Mouse (Mus musculus) liver, embryonic 15.5 days (tissue): ENCODE results near the gene Cnnm3. TPM values are rescaled to one million over a fixed set of nuclear protein-coding genes. Genes with fewer than 3 reads are reported as not detected.

ENCODE experiments used
- ATAC-seq: fragments of 200-750 bp; cut with Nextera tagmentation; 2 replicates; pipeline ENCODE4 v1.8.0; 2017; ENCODE audit warnings: moderate number of reproducible peaks, mild to moderate bottlenecking, moderate library complexity; ENCODE audit not compliant: insufficient read depth
- H3K27ac ChIP-seq: fragments of 300-500 bp; sonication (generic); replicated peaks from 2 replicates; pipeline ENCODE4 v1.5.1; 2015; ENCODE audit warnings: mild to moderate bottlenecking, inconsistent platforms
- H3K27me3 ChIP-seq: fragments of 300-500 bp; sonication (generic); 2 replicates; pipeline ENCODE4 v1.6.1; 2015; ENCODE audit warnings: mild to moderate bottlenecking, inconsistent platforms
- H3K36me3 ChIP-seq: fragments of 300-500 bp; sonication (generic); replicated peaks from 2 replicates; pipeline ENCODE4 v1.6.1; 2015; ENCODE audit warnings: moderate library complexity, mild to moderate bottlenecking, inconsistent platforms
- H3K4me1 ChIP-seq: fragments of 300-500 bp; sonication (generic); replicated peaks from 2 replicates; pipeline ENCODE4 v1.6.1; 2015; ENCODE audit warnings: inconsistent platforms
- H3K4me2 ChIP-seq: fragments of 300-500 bp; sonication (generic); 2 replicates; pipeline ENCODE4 v1.6.1; 2015; ENCODE audit warnings: moderate library complexity, mild to moderate bottlenecking, inconsistent platforms
- H3K4me3 ChIP-seq: fragments of 300-500 bp; sonication (generic); replicated peaks from 2 replicates; pipeline ENCODE4 v1.5.1; 2015; ENCODE audit warnings: mild to moderate bottlenecking, inconsistent platforms
- H3K9ac ChIP-seq: fragments of 300-500 bp; sonication (generic); 2 replicates; pipeline ENCODE4 v1.6.1; 2015; ENCODE audit warnings: moderate library complexity, mild to moderate bottlenecking, inconsistent platforms
- H3K9me3 ChIP-seq: fragments of 300-500 bp; sonication (generic); replicated peaks from 2 replicates; pipeline ENCODE4 v1.6.1; 2016; ENCODE audit warnings: inconsistent platforms
- WGBS: fragments of 180-500 bp; shearing (Covaris S2); methylation state at CpG from one replicate; pipeline ENCODE4 v1.1.7; 2015; ENCODE audit warnings: mixed read lengths; ENCODE audit not compliant: insufficient replicate concordance; 5-methylcytosine and 5-hydroxymethylcytosine counted together
- polyA plus RNA-seq: library from polyadenylated mRNA; unstranded; fragments of >200 nt; fragmentation: Nextera tagmentation; extraction: Ambion mirVana; gene quantifications from 2 replicates; pipeline ENCODE4 v1.2.1, GENCODE M21; 2015

Gene Cnnm3
- polyA plus RNA-seq, 1 experiment from 2014 or later = 1.0 TPM

DNA sequence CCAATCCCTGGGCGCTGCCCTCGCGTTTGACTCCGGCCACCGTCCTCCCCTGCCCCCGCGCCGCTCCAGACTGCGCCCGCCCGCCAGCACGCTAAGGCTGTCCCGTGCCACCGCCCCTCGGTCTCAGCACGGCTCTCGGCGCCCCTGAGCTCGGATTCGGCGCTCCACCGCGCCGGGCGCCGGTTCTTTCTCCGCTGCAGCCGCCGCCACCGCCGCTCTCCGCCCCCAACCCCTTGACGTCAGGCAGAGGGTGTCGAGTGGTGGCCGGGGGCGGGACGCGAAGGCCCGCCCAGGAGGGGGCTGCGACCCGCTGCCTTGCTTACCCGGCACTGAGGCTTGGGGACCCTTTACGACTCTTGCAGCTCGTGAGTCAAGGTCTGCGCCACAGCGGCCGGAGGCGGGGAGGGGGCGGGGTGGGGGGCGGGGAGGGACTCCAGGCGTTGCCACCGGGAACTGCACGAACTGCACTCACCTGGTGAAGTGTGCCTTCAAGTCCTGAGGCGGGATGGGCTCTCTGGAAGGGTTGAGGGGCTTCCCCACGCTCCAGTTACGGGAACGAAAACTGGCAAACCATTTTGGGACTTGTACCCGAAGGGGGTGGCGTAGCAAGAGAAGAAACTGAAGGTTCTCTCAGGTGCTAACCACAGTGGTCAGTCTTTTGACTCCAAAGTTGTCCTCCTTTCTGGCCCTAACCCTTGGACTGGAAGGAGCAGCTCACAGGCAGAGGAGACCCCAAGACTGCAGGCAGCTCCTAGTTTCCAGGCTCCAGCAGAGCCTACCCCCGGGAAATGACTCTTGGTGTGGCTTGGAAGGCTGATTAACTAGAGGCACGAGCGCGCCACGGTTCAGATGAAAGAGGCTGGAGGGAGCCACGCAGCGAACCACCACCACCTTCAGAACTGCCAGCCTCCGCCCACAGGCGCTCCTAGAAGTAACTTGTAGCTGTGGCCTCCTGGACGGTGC, 46.6 kb downstream of the Cnnm3 start, which contains the start of gene Sema4c:
Sema4c (minus strand) TSS at position 319 of the 963 bp plus-strand sequence.
- peaks cover 94% of the 10 kb centered on the region for H3K27me3 ChIP-seq
- 1% methylated on average over 69 of the region's 69 CpGs for WGBS
- peak; percentile 8; the same call in 1 of the 2 replicates for ATAC-seq

DNA sequence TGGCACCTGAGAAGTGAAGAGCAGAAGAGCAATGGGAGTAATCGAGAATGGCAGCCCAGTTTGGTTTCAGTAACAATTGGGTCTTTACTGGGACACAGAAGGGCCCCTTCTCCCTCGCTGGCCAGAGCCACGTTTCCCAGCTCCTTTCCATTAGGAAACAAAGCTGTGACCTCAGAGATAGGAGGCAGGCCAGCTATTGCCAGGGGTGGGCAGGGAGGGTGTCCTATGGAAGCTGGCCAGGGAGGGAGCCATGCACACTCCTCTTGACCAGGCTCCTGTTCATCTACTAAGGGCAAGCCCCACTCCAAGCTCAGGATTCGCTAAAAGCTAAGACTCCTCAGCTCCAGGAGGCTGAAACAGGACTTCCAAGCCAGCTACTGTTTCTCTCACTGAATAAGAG, 47.6 kb downstream of the Cnnm3 start:
- Histone ChIP-seq H3K4me3 (no peak overlapping the region), H3K9ac (no peak overlapping the region)

More for the DNA sequence above, 46.6 kb downstream of the Cnnm3 start, which contains the start of gene Sema4c:
- H3K9me3 ChIP-seq = no peaks in the 10 kb centered on the region
- peak within 1 kb of the TSS; percentile 32 for H3K9ac ChIP-seq
- peak within 1 kb of the TSS; percentile 68 for H3K4me2 ChIP-seq
- peaks cover 28% of the 10 kb centered on the region for H3K4me1 ChIP-seq
- peaks cover 3% of the 10 kb centered on the region; the same call in 1 of the 2 replicates for H3K36me3 ChIP-seq
- H3K27ac ChIP-seq = peak within 1 kb of the TSS; percentile 76
- peak within 1 kb of the TSS; percentile 61 for H3K4me3 ChIP-seq

DNA sequence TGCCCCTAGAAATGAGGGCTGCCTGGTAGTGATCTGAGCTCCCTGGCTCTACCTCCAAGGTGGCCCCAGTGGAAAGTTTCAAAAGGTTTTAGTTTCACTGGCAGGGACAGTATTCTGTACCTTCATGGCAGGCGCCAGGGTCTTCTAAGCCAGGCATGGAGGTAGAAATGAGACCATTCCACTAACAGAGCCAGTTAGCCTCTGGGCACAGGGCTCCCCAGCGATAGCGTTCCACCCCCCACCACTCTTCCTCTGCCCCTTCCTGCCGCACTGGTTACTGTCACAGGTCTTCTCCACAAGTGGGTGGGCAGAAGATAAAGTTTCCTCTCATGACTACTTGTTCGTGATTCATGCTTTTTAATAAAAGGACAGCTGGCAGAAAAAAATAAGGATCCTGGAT, 48.2 kb downstream of the Cnnm3 start:
- WGBS = 17% methylated on average over 5 of the region's 5 CpGs
- Histone ChIP-seq H3K27me3 (peaks cover 78% of the 10 kb centered on the region), H3K4me2 (no peak overlapping the region), H3K9me3 (no peaks in the 10 kb centered on the region), H3K9ac (no peak overlapping the region), H3K27ac (no peak overlapping the region), H3K4me3 (no peak overlapping the region), H3K36me3 (no peaks in the 10 kb centered on the region), H3K4me1 (peaks cover 29% of the 10 kb centered on the region)
- no peak for ATAC-seq

More for the DNA sequence above, 47.6 kb downstream of the Cnnm3 start:
- Histone ChIP-seq H3K4me2 (no peak overlapping the region; the same call in 1 of the 2 replicates), H3K36me3 (no peaks in the 10 kb centered on the region), H3K9me3 (no peaks in the 10 kb centered on the region), H3K4me1 (peaks cover 29% of the 10 kb centered on the region), H3K27ac (no peak overlapping the region), H3K27me3 (peaks cover 84% of the 10 kb centered on the region)
- WGBS = 14% methylated on average over 4 of the region's 4 CpGs
- no peak for ATAC-seq

DNA sequence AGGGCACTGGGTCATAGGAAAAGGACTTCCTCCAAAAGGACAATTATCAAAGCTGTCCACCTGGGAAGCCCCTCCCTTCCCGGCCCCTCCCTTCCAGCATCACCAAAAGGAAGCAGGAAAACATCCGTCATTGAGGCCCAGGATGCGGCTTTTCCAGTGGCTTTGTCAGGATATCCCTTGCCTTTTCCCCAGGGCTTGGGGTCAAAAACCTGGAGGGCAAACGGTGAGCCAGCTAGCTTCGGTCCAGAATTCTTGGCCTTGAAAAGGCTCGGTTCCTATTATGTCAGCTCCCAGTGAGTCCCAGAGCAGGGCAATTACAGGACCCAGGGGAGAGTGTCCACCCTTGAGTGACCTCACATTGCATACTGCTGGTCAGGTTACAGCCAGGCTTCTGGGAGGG, 49.2 kb downstream of the Cnnm3 start:
- Histone ChIP-seq H3K4me1 (peaks cover 24% of the 10 kb centered on the region), H3K9me3 (no peaks in the 10 kb centered on the region), H3K9ac (no peak overlapping the region), H3K36me3 (no peaks in the 10 kb centered on the region), H3K4me3 (no peak overlapping the region), H3K4me2 (no peak overlapping the region), H3K27ac (no peak overlapping the region), H3K27me3 (peaks cover 68% of the 10 kb centered on the region)
- 45% methylated on average over 6 of the region's 6 CpGs for WGBS
- ATAC-seq = no peak

DNA sequence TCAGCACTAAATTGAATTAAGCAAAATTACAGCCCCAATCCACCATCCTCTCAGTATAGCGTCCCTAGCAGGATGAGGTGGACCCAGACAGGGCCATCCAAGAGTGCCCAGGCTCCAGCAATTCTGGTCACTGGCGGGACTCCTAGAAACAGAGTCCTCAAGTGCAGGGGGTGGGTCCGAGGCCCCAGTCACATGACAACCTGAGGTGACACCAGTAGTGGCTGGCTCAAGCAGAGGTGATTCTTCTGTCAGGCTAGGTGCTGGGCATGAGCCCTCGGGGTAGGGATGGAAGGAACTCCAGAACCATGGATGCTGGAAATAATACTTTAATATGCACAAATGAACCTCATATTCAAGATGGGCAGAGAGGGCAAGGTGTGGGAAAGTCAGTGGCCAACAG, 50.7 kb downstream of the Cnnm3 start:
- H3K4me3 ChIP-seq = no peak overlapping the region
- no peak overlapping the region for H3K4me2 ChIP-seq
- ATAC-seq = no peak
- no peak overlapping the region for H3K9ac ChIP-seq
- H3K36me3 ChIP-seq = no peaks in the 10 kb centered on the region
- no peaks in the 10 kb centered on the region for H3K9me3 ChIP-seq
- no peak overlapping the region for H3K27ac ChIP-seq
- peaks cover 53% of the 10 kb centered on the region for H3K27me3 ChIP-seq
- 51% methylated on average over 4 of the region's 4 CpGs for WGBS
- H3K4me1 ChIP-seq = peaks cover 19% of the 10 kb centered on the region

DNA sequence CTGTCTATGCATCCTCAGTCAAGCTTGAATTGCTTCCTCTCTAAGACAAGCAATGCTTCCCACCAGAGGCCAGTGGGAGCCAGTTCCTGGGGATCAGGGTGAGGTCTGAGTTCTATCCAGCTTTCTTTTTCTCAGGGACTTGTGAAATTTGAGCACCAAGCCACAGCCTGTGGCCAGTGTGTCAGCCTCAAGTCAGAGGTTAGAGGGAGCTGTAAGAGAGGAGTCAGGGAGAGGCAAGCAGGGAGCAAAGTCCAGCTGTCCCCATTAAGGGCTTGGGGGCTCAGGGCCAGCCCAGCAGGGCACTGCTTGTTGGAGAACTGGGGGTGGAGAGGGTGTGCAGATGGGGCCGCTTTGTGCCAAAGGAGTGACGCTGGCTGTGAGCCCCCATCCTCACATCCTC, 51.5 kb downstream of the Cnnm3 start:
- Histone ChIP-seq H3K4me1 (peaks cover 18% of the 10 kb centered on the region), H3K9ac (no peak overlapping the region), H3K9me3 (no peaks in the 10 kb centered on the region), H3K27me3 (peaks cover 45% of the 10 kb centered on the region), H3K36me3 (no peaks in the 10 kb centered on the region), H3K27ac (no peak overlapping the region), H3K4me2 (no peak overlapping the region), H3K4me3 (no peak overlapping the region)
- no peak for ATAC-seq
- WGBS = 72% methylated on average over 2 of the region's 2 CpGs

DNA sequence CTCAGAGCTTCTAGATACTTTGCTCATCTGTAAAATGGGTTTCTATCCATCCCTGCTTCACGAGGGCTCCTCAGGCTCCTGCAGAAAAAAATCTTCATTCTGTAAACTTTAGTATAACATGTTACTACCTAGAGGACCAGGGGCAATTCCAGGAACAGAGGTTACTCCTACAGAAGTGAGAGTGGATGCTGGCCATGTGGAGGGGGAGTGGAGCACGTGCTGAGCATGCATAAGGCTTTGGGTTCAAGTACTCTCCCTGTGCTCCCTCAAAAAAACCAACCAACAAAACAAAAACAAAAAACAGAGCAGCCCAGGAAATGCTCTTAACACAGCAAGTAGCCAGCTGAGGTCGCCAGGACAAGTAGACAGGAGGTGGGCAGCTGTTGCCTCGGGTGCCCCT, 52.0 kb downstream of the Cnnm3 start:
- Histone ChIP-seq H3K9me3 (no peaks in the 10 kb centered on the region), H3K9ac (no peak overlapping the region), H3K4me3 (no peak overlapping the region), H3K4me1 (peaks cover 18% of the 10 kb centered on the region), H3K27ac (no peak overlapping the region), H3K27me3 (peaks cover 41% of the 10 kb centered on the region), H3K4me2 (no peak overlapping the region), H3K36me3 (no peaks in the 10 kb centered on the region)
- WGBS = 35% methylated on average over 4 of the region's 4 CpGs
- no peak for ATAC-seq

DNA sequence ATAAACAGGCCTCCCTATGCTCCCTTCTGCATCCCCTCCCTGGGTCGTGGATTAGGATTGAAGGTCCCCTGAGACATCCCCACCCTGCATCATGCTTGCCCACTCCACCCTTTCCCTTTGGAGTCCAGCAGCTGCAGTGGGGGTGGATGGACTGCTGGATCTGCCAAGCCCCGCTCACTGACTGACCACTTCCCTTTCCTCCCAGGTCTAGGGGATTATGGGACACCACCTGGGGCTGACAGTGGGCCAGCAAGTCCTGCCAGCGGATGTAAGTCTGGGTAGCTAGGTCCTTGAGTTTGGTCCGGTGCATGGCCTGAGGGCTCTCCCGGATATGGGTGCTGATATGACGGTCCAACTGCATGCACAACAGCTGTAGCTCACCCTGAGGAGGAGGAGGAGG, 52.4 kb downstream of the Cnnm3 start:
- no peak overlapping the region for H3K4me3 ChIP-seq
- no peak overlapping the region for H3K4me2 ChIP-seq
- no peak overlapping the region for H3K27ac ChIP-seq
- peaks cover 36% of the 10 kb centered on the region for H3K27me3 ChIP-seq
- 33% methylated on average over 6 of the region's 6 CpGs for WGBS
- ATAC-seq = no peak
- peaks cover 19% of the 10 kb centered on the region for H3K4me1 ChIP-seq
- no peak overlapping the region for H3K9ac ChIP-seq
- no peaks in the 10 kb centered on the region for H3K9me3 ChIP-seq
- no peaks in the 10 kb centered on the region for H3K36me3 ChIP-seq

DNA sequence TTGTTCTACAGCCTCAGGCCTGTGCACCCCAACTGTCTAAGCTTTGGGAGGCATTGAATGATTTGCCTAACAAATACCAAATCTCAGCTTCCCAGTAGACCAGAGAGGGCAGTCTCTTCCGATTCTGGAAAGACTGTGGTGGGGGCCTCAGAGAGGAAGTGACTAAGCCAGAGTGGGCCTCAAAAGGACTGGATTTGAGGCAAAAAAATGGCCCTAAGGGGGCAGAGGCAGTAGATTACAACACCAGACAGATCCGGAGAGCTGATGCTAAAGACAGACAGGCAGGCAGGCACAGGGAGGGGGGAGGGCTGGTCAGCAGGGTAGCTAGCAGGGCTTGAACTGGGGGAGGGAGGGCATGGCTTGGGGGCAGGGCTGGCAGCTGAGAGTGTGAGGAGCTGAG, 54.8 kb downstream of the Cnnm3 start:
- WGBS = 1% methylated on average over 2 of the region's 2 CpGs
- H3K27ac ChIP-seq = no peak overlapping the region
- no peaks in the 10 kb centered on the region for H3K9me3 ChIP-seq
- ATAC-seq = no peak
- H3K4me1 ChIP-seq = peaks cover 23% of the 10 kb centered on the region
- no peaks in the 10 kb centered on the region for H3K36me3 ChIP-seq
- no peak overlapping the region for H3K4me3 ChIP-seq
- peaks cover 13% of the 10 kb centered on the region for H3K27me3 ChIP-seq
- no peak overlapping the region for H3K4me2 ChIP-seq
- no peak overlapping the region for H3K9ac ChIP-seq

DNA sequence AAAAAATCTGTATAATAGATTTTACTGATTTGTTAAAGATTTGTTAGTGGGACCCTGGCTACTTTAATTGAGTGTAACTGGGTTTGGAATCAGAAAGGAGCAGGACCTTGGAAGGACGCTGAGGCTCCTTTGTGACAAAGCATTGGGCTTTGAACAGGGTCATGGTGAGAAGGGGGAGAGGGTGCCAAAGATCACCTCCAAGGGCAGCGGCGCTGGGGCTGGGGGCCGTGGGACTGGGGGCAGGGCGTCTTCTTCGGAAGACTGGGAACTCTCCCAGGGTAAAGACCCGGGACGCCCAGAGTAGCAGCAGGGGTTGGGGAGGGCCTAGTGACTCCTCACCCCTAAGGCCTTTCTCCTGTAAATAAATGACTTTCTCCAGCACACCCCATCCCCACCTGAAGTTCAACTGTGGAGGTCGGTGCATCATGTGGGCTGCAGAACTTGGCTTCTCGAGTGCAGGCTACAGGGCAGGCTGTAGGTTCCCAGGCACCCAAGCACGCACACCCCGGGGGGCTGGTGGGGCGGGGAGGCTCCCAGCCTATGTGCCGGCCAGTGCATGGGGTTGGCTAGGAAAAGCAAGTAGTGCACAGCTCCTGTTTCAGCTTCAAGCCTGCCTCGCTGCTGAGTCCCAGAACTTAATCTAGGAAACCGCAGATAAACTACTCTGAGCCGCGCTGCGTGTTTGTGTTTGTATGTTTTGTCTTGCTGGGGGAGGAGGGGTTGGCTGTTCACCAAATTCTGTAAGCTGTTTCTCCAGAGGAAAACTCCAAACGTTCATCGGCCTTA, 56.3 kb downstream of the Cnnm3 start:
- Histone ChIP-seq H3K27me3 (no peaks in the 10 kb centered on the region), H3K9ac (no peak overlapping the region), H3K4me2 (no peak overlapping the region), H3K4me3 (no peak overlapping the region), H3K27ac (no peak overlapping the region), H3K4me1 (peaks cover 19% of the 10 kb centered on the region), H3K9me3 (no peaks in the 10 kb centered on the region), H3K36me3 (no peaks in the 10 kb centered on the region)
- WGBS = 64% methylated on average over 21 of the region's 21 CpGs
- no peak for ATAC-seq

DNA sequence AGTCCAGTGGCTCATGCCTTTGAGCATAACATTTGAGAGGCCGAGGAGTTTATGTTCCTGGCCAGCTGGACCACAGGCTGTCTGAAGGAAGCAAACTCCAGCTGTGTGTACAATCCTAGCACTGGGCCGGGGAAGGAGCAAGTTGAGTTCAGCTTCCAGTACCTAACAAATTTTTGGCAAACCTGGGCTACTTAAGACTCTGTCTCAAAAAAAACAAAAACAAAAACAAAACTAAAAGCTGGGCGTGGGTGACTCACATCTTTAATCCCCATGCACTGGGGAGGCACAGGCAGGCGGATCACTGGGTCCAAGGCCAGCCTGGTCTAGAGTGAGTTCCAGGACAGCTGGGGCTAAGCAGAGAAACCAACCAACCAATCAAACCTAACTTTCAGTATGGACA, 57.1 kb downstream of the Cnnm3 start:
- WGBS = 60% methylated on average over 4 of the region's 4 CpGs
- H3K9ac ChIP-seq = no peak overlapping the region
- no peak overlapping the region for H3K4me2 ChIP-seq
- no peak for ATAC-seq
- no peaks in the 10 kb centered on the region for H3K36me3 ChIP-seq
- peaks cover 15% of the 10 kb centered on the region for H3K4me1 ChIP-seq
- no peak overlapping the region for H3K27ac ChIP-seq
- no peak overlapping the region for H3K4me3 ChIP-seq
- no peaks in the 10 kb centered on the region for H3K9me3 ChIP-seq
- H3K27me3 ChIP-seq = no peaks in the 10 kb centered on the region
